Mouse (Mus musculus) kidney, adult 11 months (tissue): ENCODE data around the gene Snip1.

ENCODE experiments used
- DNase-seq: peaks from one replicate; pipeline ENCODE4 v3.0.0; 2022

The Snip1 gene

GRCm38 (mm10) chr4:125101334-125101733, 34.9 kb downstream of the Snip1 start:
- DNase-seq: no peak

GRCm38 (mm10) chr4:125105354-125105753, 38.9 kb downstream of the Snip1 start:
- no peak for DNase-seq

- DNase-seq: peak; percentile 77
These were observed 48.2 kb downstream of the Snip1 start for GRCm38 (mm10) chr4:125114638-125115037.

GRCm38 (mm10) chr4:125115081-125115480, 48.6 kb downstream of the Snip1 start:
- DNase-seq: no peak

- peak; percentile 88 for DNase-seq
These were observed 49.2 kb downstream of the Snip1 start for GRCm38 (mm10) chr4:125115710-125116089.

- peak; percentile 87 for DNase-seq
These were observed 49.8 kb downstream of the Snip1 start for GRCm38 (mm10) chr4:125116090-125116861.

- DNase-seq: no peak
These were observed 50.5 kb downstream of the Snip1 start for GRCm38 (mm10) chr4:125116929-125117328.

GRCm38 (mm10) chr4:125117902-125118320, 51.4 kb downstream of the Snip1 start:
- no peak for DNase-seq

GRCm38 (mm10) chr4:125119070-125119469, 52.6 kb downstream of the Snip1 start:
- no peak for DNase-seq

- no peak for DNase-seq
These were observed 53.2 kb downstream of the Snip1 start for GRCm38 (mm10) chr4:125119721-125120120.

GRCm38 (mm10) chr4:125122431-125123278, 56.2 kb downstream of the Snip1 start:
- peak; percentile 84 for DNase-seq

GRCm38 (mm10) chr4:125123279-125123671, 56.8 kb downstream of the Snip1 start:
- DNase-seq: peak; percentile 57
